Mouse (Mus musculus) embryo, embryonic 11 days (tissue): Measurements from ENCODE around the gene Rad51b.
A peak's percentile ranks its signal among the peaks of the same experiment; 100 is the strongest.

ENCODE experiments used
- DNase-seq: peaks from one replicate; pipeline ENCODE4 v3.0.0-alpha.2; 2015

The Rad51b gene

DNA sequence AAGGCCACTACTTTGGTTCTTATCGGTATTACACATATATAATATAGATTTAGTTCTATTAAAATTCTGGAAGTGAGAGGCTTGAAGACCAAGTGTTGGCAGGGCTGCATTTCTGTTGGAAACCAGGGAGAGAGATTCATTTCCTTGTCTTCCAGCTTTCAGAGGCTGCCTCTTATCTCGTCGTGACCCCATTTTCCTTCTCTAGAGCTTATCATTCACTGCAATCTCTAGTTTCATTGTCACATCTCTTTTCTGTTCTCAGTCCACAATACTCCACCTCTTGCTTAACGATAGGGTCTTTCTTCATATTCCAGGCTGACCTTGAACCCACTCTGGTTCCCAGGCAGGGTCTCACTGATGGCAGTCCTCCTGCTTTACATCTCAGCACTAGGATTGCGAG, 202.7 kb downstream of the Rad51b start:
- no peak for DNase-seq

DNA sequence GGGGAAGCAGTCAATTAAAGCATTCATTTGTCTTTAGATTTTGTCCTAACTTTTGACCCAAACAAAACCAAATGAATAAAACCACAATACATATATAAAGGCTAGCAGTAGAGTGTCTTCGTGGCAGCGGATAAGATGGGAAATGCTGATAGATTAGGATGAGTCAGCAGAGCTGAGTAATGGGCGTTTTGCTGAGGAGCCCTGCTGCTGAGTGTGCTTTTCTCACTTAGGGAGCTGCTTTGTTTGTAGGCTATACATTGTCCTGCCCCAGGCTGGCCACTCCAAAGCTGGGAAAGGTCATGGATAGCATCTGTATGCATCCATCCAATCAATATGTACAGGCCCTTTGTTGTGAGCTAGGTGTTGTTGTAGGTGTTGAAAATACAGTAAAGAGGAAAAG, 204.8 kb downstream of the Rad51b start:
- no peak for DNase-seq

DNA sequence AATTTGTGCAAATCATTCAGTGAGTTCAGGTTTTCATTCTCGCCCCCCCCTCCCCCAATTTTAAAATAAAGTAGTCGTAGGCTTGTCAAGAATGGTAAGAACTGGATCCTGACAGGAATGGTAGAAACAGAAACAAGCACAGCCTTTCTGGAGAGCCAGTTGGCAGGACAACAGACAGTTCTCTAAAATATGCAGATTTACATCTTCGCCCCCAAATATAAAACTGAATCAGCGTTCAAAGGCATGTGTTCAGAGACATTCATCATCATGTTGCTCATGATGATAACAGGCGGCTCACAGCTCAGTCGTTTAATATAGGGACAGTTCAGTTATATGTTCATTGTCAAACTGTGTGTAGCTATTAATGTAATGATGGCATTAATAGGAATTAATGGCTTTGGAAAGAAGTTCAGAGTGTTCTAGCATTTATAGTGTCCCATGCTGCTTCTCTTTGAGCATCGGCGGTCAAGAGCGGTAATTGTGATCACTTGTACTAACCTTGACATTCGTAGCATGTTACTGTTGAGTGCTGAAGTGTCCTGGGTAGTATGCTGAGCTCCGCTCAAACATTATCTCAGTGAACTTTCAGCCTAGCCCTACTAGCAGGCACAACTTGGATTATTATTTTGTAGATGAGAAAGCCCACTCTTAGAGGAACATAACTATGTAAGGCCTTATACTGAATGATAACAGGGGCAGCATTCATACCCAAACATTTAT, 205.9 kb downstream of the Rad51b start:
- DNase-seq: no peak

DNA sequence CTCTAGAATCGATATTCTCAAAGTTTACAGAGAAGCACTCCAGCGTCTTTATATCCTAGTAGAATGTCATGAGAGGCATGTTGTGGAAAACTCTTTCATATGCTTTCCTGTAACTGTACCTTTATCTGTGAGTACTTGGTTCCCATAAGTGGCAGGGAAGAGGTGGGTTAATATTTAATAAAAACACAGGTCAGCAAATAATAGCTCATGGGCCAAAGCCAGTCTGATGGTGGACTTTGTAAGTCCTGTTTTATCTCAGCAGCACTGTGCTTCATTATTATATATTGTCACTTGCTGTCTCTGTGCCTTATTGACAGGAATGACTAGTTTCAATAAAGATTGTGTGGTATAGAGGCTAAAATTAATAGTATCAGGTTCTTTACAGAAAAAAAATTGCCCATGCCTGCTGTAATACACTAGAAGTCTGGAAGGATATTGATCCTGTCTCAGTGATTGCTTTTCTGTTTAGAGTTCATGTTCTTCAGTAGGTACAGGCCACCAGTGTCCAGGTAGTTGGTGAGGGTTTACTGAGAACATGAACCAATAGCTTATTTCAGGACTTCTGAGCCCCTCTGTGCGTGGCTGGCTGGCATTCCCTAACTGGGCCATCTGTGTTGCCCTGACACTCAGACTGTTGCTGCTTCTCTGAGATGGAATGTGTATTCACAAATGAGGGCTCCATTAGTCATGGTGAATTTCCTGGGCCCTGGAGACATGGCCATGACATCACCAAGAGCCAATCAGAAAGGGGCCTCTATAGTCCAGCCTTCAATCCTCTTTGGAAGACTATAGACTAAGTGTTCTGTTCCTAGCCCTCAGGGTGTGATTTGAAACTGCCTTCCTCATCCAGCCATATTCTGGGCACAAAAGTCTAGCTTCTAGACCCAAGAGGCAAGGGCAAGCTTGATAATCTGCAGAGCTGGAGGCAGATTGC, 206.8 kb downstream of the Rad51b start:
- DNase-seq: peak; percentile 85

DNA sequence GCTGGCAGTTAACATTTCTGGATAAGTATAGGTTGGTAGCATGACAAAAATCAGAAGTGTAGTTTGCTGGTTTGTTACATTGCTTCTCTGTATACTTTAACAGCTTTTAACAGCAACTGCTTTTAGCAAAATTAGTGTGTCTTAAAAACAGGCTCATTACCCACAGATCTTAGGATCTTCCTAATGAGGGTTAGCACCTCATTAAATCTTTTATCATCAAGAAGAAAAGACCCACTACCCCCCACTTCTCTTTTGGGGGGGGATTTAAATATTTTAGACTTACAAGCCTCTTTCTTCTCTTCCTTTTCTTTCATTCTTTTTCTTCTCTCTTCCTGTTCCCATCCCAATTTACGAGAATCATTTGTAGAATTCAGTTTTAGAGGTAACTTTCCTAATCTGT, 207.6 kb downstream of the Rad51b start:
- no peak for DNase-seq

DNA sequence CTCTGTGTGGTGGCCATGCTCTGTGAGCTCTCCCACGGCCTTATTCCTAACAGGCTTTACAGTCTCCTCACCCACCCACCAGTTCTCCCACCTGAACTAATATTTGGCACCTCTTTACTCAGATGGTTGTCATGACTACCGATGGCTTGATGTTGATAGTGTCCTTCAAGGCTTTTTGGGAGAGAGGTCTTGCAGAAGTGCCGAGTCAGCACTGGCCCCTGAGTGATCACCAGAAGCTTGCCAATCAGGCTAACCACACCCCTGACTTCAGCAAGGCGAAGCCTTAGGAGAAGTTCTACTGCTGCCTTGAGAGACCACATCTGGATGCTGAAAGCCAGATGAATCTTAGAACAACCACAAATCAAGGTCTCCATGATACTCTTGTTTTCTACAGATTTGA, 209.3 kb downstream of the Rad51b start:
- DNase-seq: no peak

DNA sequence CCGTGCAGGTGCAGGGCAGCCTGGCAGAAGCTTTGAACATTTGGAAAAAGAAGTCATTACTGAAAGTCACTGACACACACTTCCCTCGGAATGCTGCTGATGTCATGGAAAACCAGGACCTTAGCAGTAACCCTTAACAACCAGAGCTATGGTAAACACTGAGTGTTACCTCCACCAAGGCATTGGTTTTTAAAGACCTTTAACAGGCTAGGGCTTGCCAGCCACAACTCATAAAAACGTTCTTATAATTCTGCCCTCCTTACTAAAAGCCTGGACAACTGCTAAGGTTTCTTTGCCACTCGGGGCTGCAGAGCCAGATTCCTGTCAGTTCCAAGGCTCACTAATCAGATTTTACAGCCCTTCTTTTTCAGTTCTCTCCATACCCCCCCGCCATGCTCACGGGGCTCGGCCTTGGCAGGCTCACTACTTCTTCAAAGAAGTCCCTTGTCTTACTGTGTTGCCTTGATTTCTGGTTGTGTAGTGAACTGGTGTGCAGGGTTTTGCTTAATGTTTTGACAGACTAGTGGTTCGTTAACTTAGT, 210.1 kb downstream of the Rad51b start:
- peak; percentile 68 for DNase-seq

DNA sequence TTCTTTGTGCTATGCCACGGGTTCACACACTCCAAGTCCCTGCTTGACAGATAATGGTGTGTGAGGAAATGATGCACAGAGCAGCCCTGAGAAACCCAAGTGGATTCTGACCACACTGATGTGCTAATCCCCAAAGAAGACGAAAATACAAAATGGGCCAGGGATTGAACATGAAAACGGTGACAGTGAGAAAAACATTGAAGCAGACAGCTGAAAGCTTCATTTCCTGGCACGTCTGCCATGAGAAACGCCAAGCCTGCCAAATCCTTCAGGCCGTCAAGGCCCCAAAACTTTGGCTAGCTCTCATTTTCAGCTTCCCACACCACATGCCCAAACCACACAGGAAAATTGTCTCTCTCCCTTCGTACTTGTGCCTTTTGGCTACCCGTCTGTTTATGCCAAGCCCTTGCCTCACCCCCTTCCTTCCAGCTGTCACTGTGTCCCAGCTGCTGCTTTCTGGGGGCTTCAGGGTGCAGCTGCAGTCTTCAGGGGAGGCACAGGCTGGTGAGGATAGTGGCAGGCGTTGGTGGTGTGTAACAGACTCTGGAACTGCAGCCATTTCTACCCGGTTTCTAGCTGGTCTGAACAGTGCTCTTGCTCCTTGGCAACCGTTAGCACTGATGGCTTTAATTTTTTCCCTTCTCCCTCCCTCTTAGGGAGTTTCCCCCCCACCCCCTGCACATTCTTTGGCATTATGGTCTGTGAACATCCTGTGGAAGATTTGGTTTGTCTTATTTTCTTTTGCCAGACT, 214.5 kb downstream of the Rad51b start:
- DNase-seq: no peak

DNA sequence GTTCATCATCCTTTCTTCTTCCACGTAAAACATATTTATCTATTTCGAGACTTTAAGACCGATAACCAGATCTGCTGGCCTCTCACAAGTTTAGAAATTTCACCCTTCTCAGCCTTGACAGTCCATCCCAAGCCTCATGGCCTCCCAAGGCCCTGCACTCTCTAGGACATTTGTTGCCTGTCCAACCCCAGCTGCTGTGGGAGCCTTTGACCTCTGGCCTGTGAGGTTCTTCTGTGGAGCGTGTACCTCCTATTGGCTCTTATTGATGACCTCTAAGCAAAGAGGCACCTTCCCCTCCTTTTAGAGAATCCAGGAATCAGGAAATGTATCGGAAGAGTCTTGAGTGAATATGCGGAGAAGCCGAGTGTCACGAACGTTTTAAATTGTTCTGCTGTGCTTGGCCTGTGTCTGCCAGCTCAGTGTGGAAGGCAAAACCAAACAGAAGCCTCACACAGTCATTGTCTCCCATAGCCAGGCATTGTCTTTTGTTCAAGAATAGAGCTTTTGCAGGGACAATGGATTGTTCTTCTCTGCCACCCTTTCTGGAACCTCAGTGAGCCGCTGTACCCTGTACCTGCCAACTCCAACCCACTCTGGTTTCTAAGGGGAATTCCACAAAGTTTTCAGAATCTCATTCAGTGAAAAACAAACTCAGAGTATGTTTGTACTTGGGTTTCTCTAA, 215.3 kb downstream of the Rad51b start:
- DNase-seq: no peak

DNA sequence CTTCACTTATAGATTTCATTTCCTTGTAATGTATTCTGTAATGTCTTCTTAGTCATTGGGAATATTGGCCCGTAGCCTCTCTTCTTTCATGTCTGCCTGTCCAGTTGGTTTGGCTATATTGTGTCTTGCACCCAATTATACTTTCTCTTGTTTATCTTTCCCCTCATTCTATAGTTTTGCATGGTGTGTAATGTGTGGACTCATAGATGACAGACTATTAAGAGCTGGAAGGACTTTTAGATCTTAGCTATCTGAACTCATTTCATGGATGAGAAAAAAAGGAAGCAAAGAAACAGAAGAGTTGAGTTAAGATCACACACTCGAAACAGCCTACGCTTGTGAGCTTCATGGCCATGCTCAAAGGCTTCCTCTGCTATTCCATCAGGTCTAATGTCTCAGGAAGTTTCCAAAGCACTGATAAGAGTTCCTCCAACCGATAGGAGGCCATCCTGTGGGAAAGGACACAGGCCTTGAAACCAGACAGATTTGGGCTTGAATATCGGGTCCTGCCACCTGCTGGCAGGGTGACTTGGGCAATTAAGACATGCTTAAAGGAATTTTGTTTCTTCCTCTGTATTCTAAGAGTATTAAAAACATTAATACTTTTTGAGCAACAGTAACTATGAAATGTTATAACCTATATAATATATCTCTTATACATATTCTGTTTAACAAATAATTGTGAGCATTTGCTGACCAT, 216.1 kb downstream of the Rad51b start:
- no peak for DNase-seq

DNA sequence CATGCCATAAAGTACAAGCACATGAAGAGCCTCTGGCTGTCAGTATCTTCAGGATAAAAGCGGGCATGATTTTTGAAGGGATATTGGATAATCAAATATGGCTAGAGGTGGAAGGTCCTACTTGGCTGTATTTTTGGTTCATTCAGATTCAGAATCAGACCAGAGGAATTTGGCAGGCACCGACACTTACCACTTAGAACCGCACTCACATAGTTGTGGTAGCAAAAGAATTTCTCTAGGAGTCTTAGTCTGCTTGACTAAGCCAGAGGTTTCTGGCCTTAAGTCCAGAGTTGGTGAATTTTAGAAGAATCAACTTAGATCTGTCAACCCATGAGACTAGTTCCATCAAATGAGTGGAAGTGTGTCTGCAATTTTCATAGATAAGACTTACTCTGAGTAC, 217.6 kb downstream of the Rad51b start:
- no peak for DNase-seq

DNA sequence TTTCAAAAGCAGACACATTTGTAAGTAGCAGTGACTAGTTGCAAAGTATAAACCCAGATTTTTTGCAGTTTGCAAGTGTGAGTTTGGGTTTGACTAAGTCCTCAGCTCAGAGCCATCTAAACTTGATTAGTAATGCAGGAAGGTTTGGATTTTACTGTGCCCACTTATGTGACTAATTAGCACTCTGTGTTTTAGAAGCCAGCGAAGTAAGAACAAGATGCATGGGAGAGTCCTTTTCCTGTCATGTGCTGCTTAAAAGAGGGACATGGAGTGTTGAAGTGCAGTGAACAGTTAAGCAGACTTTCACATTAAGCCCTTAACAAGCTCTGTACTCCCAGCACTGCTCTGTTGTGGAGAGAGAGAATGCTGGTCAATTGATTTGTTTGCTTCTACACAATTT, 225.3 kb downstream of the Rad51b start:
- no peak for DNase-seq

DNA sequence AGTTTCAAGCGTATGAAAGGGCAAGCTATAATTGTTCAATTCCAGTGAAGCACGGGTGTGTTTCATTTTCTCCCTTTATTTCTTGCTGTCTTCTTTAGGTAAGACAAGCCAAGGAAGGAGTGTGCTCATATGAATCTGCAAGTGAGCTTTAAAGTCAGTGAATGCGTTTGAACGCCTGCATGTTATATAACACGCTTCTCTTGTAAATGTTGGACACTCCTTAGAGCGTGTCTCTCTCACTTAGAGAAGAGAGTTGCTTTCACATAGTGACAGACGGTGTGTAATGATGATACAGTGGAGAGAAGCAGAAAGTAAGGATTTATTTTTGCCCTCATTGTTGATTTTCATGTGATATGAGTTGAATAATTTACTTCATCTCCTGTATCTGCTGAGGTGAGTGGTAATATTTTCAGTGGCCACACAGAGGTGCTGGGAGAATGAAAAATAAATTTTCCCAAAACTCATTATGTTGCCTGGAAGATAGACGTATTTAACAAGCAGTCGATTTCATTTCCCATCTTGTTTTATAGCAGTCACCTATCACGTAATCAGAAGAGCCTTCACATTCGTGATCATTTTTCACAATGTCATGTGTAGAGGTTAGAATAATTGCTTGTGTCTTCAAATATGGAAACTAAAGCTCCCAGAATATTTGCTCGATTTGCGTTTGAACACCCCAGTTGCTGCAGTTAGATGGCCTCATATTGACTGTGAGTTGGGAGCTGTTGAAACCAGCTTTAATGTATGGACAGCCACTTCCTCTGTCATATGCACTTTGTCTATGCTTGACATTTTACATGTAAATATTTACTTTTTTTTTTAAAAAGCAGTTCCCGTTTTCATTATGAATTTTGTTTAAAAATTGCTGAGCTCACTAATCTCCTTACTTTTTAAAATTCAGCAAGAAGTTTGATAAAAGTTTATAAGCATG, 228.1 kb downstream of the Rad51b start:
- DNase-seq: no peak

DNA sequence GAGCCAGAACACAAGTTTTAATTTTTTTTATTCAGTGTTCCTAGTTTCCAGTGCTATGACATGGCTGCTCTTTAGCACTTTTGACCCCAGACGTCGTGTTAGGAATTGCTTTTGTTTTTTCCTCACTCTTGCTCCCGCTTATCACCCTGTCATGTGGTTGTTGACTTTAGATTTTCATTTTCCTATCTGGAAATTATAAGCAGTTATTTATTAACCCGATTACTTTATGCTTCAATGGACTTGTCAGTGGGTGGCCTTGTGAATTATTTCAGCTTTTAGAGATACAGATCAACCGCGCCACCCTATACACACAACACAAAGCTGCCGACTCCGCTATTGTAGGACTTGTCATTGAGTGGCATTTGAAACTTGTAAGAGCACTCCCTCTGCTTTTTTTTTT, 228.8 kb downstream of the Rad51b start:
- DNase-seq: no peak

DNA sequence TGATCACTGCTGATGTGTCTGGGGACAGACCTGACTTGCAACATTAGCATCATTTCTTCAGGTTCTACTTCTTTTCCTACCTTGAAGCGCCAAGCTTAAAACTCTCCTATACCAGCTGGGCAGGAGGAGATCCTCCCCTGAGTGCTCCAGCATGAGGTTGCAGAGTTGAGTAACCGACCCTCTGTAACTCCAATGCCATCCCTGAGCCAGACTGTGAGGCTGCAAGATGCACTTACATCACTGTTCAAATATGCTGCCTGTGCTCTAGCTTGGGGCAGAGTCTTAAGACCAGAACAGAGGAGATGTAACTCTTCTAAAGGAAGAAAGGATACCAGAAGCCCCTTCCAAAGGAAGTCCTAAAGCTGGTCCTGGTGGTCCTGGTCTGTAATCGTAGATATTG, 230.1 kb downstream of the Rad51b start:
- no peak for DNase-seq

DNA sequence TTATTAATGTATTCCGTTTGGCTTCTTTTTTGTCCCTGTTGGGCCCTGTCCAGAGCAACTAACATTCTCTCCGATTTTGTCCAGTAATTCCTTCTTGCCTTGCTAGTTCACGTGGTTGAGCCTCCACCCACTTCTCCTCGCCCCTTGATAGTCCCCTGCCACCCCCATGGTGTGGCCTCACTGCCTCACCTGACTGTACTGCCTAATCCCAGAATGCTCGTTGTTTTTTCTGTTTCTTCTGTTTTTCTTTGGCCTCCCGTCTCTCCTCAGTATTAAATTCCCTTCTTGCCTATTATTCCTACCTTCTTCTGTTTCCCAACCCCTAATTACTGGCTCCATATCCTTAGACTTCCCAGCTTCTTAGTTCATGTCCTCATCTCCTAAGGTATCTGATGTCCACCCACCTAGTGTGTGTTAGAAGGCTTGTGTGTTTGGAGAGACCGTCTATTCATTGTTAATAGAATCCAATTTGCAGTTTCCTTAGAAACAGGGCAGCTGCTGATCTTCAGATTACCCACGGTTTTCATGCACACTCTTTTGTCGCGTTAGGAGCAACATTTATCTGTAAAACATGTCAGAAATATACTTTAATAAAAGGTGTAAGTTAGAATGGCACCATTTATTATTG, 233.3 kb downstream of the Rad51b start:
- DNase-seq: no peak

DNA sequence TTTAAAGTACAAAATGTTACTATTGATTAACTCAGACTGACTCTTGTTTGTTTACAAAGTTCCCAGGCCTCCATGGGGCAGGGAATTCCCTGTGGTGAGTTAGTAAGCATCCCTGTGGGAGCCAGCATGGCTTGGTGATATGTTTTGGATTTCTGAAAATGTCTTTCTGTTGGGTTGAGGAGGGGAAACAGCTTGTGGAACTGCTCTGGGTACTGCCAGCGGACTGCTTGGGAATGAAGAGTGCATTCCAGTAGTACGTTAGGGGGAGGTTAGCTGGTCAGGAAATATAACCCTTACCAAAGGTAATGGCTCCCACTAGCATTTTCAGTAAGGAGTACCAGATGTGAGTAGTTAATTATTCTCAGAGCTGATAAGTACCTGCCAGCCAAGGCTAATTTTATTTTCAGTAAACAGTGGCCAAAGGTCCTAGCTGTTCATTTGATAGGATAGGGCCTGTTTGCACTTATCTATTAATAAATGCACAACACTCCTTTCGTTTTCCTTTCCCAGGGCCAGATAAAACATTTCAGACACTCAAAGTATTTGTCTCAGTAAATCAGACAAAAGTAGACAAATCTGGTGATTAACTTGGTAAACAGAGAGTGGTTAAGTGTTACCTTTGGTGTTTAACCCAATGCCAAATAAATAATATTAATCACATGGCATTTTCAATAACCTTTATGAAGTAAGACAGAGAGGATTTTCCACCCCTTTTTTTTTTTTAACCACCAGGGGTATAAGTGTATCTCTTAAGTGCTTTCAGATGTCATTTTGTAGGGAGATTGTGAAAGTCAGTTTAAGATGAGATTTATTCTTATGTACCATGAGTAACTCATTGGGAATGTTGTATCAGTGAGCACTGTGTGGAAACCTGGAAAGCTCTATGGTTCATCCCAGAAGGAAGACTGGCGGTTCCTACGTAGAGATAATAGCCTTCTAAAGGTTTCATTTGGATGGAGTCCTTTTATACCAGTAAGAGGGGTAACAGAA, 235.0 kb downstream of the Rad51b start:
- DNase-seq: peak; percentile 42

DNA sequence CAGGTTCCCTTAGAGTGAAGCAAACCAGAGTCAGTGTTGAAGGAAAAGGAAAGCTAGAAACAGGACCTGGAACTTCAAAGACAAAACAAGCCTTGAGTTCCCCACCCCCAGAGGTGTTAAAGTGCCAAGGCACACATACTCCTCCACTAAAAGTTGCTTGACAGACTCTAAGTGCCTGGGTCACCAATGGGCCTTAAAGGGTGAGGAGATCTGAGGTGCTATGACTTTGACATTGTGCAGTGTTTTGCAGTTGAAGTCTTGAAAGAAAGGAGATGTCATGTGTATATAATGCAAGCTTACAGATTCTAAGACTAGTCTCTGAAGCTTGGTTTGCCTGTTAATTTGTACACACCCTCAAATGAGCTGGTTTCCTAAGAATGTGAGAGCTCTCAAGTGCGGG, 237.7 kb downstream of the Rad51b start:
- DNase-seq: no peak
